Mouse (Mus musculus) left cerebral cortex, postnatal 10 days (tissue): ENCODE measurements at regions not wholly inside any gene's neighbourhood (a gene's known extent, or its start where the extent isn't known, plus 50 kb on each side); places are given as distances from the start of the nearest gene placed in this dataset.

ENCODE experiments used
- DNase-seq, 2 experiments: peaks; one replicate each; pipeline ENCODE4 v3.0.0; 2021 to 2022; ENCODE audit warnings: low spot score in 2 of 2, mixed read lengths in 1 of 2; ENCODE audit errors: extremely low spot score in 1 of 2
- intact Hi-C: fragments of 180-260 bp; cut with DNase I; formaldehyde crosslinking; loops from one replicate; pipeline ENCODE4 v1.15.1; 2025

DNA sequence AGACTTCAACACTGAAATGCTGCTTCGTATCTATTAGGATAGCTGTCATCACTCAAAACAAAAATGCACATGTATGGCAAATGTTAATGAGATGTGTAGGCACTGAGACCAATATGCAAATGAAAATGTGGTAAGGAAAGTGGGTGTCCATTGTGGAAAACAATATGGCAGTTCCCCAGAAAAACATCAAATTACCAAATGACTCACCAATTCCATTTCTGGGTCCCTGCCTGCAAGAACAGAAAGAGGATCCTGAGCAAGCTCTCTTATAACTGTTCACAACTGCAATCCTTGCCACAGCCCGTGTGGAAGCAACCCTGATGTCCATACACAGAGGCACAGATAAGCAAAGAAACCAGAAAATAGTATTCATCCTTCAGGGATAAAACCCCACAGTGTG is 442.0 kb downstream of the Defb40 start:
- intact Hi-C loops = no loop called here
- no peak for DNase-seq

DNA sequence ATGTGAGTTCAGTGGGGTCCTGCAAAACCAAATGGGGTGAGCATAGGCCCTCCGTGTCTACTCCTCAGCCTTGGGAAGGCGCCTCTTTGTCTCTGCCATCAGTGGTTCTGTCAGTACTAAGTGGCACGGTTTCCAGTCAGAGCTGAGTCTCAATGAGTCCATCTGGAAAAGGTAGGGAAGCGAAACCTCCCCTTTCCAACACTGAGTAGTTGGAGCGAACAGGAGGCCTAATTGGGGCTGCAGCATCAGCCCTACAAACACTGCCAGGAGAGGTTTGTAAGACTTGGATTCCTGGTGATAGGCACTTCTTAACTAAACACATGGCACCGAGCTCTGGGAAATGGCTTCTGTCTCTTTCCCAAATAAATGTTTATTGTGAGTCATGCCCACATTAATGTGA is 449.9 kb downstream of the Defb40 start:
- intact Hi-C loops = no loop called here
- no peak for DNase-seq

DNA sequence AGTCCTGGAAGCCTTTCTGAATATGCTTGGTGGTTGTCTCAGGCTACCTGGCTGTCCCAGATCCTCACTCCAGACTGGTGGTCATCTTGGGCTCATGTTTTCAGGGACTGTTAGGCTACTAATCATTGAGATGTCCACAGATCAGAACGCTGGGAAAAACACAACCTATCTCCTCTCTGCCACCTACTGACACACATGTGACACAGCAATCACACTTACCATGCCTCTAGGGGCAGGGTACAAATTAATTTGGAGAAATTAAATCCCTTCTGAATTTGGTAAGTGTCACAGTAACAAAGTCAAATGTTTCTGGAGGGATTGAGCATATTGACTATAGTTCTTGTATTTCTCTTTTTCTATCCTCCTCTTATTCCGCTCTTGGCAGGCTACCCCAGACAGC is 465.6 kb downstream of the Defb40 start:
- intact Hi-C loops = no loop called here
- no peak for DNase-seq

DNA sequence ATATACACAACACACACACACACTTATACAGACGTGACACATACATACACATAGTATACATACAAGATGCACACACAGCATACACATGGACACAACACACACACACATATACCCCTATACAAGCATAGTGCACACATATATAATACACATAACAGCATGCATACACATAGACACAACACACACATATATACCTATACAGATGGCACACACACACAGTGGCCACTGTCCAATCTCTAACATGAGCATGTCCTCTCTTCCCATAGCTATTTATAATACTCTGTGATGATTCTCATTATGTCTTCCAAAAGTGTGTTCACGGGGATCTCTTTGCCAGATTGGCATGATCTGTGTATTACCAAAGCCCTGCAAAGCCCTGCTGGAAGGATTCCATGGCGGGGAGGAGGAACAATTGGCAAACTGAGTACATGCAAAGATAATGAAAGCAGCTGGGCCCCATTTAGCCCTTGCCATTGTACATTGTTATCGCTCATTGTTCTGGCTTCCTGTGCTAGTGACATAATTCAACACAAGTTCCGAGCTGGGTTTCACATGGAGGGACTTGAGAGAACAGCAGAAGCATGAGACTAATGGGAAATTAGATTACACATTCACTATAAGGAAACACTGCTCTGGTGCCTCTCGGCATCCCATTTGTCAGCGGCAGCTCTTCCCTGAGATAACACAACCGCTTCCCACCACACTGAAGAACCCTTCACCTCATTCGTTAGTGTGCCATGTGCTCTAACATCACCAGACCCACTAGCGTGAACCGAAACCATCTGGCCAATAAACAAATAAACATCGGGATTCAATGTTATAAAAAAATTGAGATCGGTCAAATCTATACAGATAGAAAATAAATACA is 471.7 kb downstream of the Defb40 start:
- intact Hi-C loops = no loop called here
- no peak for DNase-seq

DNA sequence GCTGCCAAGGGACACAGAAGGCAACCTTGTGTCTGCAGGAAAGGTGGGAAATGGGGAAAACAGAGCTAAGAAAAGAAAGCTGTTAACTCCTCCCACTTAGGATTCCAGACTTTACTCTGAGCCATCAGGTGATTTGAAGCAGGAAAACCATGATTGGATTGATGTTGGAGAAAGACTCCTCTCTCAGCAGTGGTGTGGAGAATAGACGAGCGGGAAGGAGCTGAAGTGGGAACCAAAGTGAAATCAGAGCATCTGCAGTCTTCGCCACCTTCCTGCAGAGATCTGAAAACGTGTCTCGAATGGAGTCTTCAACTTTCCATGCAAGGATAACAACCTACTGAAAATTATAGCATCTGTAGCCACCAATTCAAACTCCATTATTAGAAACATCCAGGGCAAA is 487.4 kb downstream of the Defb40 start:
- DNase-seq = no peak
- intact Hi-C loops = no loop called here

DNA sequence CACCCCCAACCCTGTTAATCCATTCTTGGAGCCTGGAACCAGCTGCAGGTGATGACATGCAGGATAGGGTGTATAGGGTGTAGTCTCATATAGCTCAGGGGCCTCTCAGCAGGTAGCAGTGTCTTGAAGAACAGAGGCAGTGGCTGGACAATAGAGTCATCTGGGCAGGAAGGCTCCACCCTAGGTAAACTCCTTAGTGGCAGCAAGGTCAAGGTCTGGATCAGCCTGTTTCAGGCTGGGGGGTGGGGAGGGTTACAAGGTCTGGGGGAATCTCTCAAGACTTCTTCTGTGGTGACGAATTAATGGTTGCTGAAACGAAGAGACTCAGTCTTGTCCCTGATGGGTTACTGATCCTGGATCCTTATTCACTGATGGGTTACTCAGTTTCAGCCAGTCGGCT is 498.0 kb downstream of the Defb40 start:
- intact Hi-C loops = no loop called here

DNA sequence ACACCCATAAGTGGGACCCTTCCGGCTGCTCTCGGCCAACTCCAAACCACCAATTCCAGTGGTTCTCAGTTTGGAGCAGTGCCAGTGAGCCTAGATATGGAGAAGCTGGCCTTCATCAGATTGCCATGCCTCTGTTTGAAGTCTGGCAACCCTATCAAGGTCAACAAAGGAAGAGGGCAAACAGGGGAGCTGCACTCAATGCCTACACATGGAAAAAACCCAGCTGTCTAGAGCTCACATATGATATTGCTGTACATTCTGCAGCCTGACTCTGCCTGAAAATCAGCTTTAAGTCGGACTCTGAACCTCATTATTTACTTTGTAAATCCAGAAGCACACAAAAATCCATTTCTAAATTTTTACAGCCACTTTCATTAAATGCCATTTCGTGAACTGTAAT is 499.9 kb downstream of the Defb40 start:
- DNase-seq = no peak
- intact Hi-C loops = no loop called here

More for the DNA sequence above, 498.0 kb downstream of the Defb40 start:
- no peak for DNase-seq

DNA sequence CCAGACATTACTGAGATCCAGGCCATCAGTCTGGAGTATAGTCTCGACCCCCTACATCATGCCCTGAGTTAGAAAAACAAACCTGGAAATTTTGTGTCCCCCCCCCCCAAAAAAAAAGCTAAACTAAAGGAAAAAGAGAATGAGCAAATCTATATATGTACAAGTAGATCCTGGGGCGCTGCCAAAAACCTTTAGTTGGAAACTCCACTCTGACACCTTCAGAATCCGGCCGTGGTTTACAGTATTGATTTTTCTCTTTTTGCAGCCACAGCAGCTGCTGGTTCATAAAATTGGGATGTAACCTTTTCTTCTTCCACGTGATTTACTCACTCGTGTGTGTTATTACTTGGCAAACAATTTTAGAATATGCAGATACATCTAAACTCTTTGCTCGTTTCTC is 510.5 kb downstream of the Defb40 start:
- peak; percentile 8 to 43 for DNase-seq

DNA sequence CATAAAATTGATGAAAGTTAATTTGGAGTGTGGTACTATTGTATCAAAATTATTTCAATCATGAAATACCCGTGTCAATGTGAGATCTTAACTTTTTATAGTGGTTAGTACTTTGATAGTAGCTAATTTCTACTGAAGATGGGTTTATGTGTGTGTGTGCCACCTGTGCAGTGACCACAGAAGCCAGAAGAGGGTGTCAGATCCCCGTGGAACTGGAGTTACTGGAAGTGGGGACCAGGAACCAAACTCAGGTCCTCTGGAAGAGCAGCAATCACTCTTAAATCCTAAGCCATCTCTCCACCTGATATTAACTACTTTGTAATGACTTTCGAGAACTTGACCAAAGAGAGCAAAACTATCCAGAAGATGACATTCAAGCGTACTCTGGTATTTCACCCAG is 517.4 kb downstream of the Defb40 start:
- no peak for DNase-seq
- intact Hi-C loops = no loop called here

More for the DNA sequence above, 510.5 kb downstream of the Defb40 start:
- intact Hi-C loops = no loop called here

DNA sequence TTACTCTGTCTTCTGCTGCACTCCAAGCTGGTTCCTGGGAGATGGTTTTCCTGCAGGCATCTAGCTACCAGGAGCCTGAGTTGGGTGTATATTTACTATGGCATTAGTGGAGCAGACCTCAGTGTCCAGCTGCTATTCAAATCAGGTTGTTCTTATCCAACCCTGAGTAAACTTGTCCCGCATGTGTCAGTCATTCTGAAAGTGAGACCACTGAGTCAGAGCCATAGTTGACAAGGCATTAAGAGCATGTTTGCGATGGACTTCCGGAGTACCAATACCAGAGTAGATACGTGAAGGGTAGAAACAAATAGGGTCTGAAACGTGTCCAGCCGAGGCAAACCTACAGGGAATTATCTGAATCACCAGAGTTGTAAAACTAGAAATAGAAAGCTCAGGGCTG is 520.6 kb downstream of the Defb40 start:
- no peak for DNase-seq
- intact Hi-C loops = no loop called here

DNA sequence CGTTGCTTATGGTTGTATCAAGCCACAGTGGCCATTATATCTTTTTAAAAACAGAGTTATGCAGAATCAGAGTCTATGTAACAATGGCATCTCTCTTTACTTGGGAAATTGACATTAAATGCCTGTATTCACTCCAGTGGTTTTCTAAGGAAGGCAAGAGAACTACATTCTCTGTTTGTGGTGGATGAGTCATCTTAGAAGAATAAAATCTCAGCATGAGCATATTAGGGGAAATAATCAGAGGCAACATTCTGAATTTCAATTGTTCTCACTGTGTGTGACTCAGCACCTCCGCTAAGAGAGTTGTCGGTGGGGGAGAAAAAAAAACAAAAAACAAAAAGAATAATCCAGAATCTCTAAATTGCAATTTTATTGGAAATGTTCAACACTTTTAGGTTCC is 529.0 kb downstream of the Defb40 start:
- intact Hi-C loops = no loop called here
- DNase-seq = no peak

DNA sequence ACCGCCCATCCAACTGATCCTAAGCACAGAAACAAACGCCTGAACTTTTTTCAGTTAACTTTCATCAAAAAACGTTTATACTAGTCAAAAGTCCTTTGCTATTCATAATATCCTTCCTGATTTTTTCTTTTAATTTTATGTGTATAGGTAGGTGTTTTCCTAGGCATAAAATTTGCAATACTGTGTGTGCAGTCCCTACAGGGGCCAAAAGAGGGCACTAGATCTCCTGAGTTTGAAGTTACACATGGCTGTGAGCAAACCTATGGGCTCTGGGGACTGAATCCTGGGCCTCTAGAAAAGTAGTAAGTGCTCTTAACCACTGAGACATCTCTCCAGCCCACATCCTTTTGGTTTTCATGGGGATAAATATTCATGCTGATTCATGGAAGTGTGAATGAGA is 535.8 kb downstream of the Defb40 start:
- DNase-seq = no peak

DNA sequence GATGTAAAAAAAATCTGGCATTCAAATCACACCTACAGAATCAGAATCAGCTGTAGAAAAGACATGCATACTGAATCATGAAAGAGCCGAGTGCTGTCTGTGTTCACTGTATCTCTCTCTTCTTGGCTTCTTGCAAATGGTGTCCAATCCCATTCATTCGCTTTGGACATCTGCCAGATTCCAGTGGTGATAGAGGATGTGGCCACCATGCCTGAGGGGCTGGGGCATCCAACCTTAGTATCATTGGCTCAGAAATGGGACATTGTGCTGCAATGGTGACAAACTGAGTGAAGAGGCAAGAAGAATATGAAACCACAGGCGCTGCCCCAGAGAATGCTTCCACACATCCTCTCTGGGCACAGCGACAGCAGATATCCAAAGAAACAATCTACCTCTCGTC is 555.2 kb downstream of the Defb40 start:
- DNase-seq = no peak
- intact Hi-C loops = no loop called here

More for the DNA sequence above, 535.8 kb downstream of the Defb40 start:
- intact Hi-C loops = no loop called here

DNA sequence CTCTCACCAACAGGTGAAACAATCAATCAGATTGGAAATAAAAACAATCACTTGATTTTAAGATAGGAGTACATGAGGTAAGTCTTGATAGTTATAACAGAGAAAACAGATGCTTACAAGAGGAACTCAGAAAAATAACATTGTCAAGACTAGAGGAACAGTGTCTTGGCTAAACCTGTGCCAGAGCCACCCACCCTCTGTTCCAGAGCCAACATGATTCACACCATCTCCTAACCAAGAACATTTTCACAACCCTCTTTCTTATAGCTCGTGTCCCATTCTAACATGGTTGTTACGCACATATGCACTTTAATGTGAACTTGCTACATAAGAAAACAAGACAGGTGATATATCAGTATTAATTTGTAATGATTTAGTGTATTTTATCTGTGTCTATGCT is 565.6 kb downstream of the Defb40 start:
- intact Hi-C loops = no loop called here
- DNase-seq = no peak

DNA sequence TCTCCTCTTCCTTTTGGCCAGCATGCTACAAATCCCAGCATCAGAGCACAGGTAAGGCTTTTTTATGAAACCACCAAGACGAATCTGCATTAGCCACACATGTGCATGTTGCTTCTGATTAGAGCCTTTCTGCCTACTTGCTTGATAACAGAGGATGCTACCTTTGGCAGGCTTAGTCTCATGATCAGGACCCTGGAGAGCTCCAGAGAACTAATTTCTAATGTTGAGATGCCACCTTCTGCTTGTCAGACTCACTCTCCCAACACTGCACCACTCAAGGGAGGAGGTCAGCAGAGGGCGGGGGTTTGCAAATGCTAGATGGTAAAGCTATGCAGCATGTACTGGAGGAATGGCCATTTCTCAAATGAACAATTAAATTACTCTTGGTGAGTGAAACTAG is 571.6 kb downstream of the Defb40 start:
- intact Hi-C loops = no loop called here
- DNase-seq = no peak

DNA sequence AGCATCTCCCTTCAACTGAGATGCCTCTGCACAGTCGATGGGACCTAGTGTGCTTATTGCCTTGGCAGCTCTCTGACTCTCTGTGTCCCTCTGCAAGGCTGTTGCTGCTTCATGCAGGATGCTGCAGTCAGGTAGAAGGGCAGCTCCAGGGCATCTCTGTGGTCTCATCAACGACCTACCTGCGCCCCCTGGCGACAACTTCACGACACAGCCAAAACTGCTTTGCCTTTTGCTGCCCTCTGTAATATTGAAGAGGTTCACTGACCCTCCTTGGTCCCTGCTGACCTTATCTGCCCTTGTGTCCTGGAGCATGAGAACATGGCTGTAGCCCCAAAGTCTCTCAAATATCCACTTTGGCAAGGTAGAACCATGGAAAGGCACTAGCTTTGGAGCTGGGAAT is 589.7 kb downstream of the Defb40 start:
- intact Hi-C loops = no loop called here

DNA sequence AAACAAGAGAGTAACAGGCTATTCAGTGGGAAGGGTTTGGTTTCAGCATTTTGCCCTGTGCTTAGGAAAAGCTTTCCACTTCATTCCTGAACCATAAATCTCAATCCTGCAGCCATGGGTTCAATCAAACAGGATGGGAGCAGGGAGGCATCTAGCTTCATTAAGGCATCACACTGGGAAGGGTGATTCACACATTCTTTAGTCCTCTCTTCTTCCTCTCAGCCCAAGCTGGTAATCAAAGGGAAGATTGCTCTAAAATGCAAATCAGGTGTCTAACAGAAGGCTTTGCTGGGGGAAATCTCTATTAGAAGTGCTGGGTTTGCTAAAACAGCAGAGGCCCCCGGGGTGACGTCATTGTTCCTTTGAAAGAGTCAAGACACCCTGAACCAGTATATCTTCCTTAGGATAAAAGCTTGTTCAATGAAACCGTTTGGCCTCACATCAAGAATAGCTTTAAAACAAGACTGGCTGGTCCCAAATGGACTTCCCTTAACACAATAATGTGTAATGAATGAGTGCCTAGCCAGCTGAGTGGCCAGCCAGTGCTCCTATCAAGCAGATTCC is 596.4 kb downstream of the Defb40 start:
- intact Hi-C loops = no loop called here
- DNase-seq = no peak

More for the DNA sequence above, 589.7 kb downstream of the Defb40 start:
- DNase-seq = peak in 1 of 2 experiments; percentile 38

DNA sequence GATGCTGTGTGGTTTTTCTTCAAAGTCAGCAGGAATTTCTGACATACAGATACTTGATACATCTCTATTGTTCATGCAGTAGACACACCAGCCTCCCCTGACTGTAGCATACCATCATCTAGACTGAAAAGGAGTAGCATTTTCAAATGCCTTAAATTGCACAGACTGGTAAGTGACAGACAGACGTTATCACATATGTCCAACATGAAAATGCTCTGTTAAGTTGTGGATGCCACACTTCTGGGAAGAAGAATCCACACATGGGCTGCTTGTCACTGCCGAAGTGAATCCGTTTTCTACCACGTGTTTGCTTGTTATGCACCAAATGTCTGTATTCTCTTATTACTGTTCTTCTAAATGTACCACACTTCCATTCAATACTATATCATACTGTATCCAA is 629.3 kb downstream of the Defb40 start:
- DNase-seq = no peak
- intact Hi-C loops = loop anchor here (10.0 kb wide), 1 partner anchor 774 kb away; no protein-coding TSS in a partner anchor

DNA sequence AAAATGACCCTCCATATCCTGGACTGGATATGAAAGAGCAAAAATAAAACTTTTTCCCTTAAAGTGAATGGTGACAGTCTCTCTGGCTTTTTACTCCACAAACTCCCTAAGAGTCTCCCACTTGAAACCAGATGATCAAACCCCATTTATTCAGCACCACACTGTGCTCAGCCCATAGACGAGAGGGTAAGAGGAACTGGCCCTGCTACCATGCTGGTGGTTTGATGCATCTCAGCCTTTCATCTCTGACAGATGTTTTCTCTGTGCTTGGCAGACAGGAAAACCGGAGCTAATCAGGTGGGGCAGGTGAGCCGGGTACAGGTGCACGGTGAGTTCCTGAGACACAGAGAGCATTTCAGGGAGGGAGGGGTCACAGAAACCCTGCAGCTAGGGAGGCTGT is 631.8 kb downstream of the Defb40 start:
- intact Hi-C loops = loop anchor here (10.0 kb wide), 1 partner anchor 771 kb away; no protein-coding TSS in a partner anchor

DNA sequence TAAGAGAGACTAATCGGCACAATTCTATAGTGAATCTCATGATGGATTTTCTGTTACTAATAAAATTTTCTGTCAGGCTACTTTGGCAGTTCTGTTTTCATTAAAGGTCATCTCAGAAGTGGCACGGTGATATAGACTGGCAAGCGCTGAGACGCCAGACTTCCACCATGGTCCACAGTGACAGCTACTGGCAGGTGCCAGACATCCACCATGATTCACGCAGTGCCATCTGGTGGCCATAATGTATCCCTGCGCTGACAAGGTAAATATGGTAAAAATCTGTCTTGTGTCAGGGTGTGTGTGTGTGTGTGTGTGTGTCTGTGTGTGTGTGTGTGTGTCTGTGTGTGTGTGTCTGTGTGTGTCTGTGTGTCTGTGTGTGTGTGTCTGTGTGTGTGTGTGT is 632.7 kb downstream of the Defb40 start:
- intact Hi-C loops = loop anchor here (10.0 kb wide), 1 partner anchor 771 kb away; no protein-coding TSS in a partner anchor
- peak; percentile 33 to 50 for DNase-seq

More for the DNA sequence above, 631.8 kb downstream of the Defb40 start:
- no peak for DNase-seq
